Mouse (Mus musculus) lung, postnatal 4 days (tissue): ENCODE measurements around the gene Krt87.

ENCODE experiments used
- DNase-seq, 2 experiments: peaks; one replicate each; pipeline ENCODE4 v3.0.0; 2021

The Krt87 gene

GRCm38 (mm10) chr15:101414807-101415565 is 23.6 kb downstream of the Krt87 start:
- DNase-seq: no peak

DNA sequence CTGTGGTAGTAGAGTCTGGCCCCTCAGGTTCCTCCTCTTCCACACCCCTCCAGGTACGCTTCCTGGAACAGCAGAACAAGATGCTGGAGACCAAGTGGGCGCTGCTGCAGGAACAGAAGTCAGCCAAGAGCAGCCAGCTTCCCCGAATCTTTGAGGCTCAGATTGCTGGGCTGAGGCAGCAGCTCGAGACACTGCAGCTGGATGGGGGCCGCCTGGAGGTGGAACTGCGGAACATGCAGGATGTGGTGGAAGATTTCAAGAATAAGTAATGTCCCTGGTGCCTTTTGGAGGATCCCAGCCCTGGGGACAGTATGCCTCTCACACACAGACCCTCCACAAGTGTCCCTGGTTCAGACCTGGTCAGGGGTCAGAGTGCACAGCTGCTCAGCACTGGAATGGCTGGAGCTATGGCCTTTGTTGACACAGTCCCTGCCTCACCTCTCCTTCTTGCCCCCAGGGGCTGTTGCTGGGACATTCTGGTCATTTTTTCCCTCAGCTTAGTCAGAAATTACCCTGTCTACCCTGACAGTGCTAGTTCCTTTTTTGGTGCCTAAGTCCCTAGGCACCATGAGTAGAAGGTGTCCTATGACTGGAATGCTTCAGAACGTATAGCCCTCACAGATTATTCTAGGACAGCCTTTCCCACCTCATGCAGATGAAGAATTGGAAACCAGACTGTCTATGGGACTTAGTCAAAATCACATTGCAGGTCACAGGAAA is 24.5 kb downstream of the Krt87 start:
- peak in 1 of 2 experiments; percentile 29 for DNase-seq

DNA sequence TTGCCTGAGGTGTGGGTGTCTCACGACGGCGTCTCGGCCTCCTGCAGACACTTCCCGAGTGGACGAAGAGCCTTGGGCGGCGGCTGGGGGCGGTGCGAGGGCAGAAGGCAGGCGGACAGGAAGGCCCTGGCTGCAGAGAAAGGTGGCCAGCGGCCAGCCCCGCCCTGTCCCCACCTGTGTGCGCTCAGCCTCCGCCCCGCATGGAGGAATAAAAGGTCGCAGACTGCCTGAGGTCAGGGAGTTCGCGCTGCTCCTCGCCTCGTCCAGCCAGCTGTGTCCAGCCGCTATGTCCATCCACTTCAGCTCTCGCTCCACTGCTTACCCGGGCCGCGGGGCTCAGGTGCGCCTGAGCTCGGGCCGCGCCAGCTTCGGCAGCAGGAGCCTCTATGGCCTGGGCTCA is 26.4 kb downstream of the Krt87 start:
- peak; percentile 77 to 91 for DNase-seq

DNA sequence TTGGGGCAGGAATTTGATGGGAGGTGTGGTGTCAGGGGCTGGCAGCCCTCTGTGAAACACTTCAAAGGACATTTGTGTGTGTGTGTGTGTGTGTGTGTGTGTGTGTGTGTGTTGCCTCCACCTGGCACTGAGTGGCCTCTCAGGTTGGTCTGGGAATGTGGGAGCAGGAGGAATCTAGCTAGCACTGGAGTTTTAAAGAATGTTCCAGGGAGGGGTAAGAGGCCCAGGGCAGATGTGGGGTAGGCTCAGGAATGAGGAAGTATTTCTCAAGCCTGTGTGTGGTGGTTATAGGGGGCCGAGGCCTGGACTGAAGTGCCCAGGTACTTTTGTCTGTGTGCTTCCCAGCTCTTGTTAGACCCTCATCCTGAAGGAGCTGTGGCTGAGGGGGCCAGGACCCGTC is 27.8 kb downstream of the Krt87 start, which contains the start of gene Krt7:
TSS of gene Krt7 (plus strand) at position 269 of the 400 bp plus-strand sequence.
- peak; percentile 73 to 85 for DNase-seq

GRCm38 (mm10) chr15:101398269-101398668 is 40.3 kb downstream of the Krt87 start:
- DNase-seq: peak; percentile 55 to 70

DNA sequence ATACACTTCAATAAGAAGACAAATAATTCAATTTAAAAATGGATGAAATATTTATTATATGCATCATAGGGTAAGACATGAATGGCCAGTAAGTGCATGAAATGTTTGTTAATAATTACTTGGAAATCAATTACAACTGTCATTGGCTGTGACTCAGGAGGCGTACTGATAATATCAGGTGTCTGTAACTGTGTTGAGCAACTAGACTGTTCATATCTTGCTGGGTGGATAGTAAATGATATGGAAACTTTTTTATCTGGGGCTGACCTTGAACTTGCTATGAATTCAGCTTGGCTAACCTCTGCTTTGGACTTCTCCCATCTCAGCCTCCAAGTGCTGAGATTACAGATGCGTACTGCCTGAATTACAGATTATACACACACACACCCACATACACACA is 40.9 kb downstream of the Krt87 start:
- DNase-seq: no peak

GRCm38 (mm10) chr15:101396921-101397320 is 41.7 kb downstream of the Krt87 start:
- no peak for DNase-seq

GRCm38 (mm10) chr15:101396466-101396865 is 42.1 kb downstream of the Krt87 start:
- DNase-seq: no peak

DNA sequence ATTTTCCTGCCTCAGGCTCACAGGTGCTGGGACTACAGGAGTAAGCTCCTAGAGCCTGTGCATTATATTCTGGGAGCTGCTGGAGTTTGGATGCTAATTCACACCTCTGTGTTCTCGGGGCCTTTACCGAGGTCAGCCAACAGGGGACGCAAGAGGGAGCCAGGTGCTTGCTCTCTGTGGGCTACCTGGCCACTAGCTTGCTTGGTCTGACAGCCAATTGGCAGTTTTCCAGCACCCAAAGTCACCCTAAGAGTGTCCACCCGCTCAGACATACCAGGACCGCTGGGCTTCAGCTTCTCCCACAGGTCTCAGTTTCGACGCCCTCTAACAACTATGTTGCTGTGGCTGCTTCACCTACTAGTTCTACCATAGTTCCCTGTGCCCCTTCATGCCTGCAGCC is 43.7 kb downstream of the Krt87 start:
- DNase-seq: no peak

GRCm38 (mm10) chr15:101392251-101392650 is 46.4 kb downstream of the Krt87 start:
- no peak for DNase-seq

DNA sequence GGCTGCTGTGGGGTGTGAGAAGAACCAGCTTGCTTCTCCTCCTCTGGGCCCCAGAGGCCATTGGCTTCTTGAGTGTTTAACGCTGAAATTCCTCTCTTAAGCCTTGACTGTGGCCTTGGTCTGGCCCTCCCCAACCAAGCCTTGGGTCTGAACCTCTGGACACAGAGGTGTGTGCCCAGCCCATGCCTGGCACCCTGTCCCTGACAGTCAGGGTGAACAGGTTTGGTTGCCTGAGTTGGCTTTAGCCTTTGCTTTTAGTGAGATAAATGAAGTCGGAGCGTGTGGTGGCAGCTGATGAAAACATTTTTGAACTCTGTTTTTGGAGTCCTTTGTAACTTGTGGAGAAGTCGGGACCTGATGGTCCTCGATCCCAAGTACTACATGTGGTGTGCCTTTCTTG is 48.4 kb downstream of the Krt87 start:
- peak in 1 of 2 experiments; percentile 19 for DNase-seq

GRCm38 (mm10) chr15:101388034-101388541 is 50.5 kb downstream of the Krt87 start:
- peak; percentile 67 to 70 for DNase-seq

- DNase-seq: peak; percentile 73 to 77
Measured at GRCm38 (mm10) chr15:101387176-101387575, 51.4 kb downstream of the Krt87 start.

- DNase-seq: peak in 1 of 2 experiments; percentile 58
Measured at GRCm38 (mm10) chr15:101385064-101385463, 53.5 kb downstream of the Krt87 start.

DNA sequence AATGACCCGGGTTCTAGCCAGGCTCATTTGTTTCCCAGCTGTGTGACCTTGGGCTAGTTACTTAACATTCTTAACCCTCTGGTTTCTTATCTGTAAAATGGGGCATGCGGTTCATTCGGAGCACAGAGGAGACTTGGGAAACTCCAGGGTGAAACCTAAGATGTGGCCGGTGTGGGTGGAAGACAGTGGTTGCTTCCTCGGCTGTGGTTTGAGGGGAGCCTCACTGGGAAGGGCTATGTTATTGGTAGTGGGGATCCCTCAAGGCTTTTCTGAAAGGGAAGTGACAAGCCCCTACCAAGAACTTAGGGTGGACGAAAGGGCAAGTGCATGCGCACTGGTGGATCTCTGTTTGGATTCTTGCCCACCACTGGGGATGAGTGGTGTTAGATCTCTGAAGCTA is 54.0 kb downstream of the Krt87 start:
- no peak for DNase-seq

- DNase-seq: no peak
Measured at GRCm38 (mm10) chr15:101382811-101383210, 55.8 kb downstream of the Krt87 start.

- DNase-seq: peak; percentile 82 to 88
Measured at GRCm38 (mm10) chr15:101381758-101382157, 56.8 kb downstream of the Krt87 start.
